9 mouse cellular contexts compared by ENCODE assay signal in genomic region chr13:112088312-112088771, GRCm38 (mm10).
DNase-seq lines count a peak whose midpoint lies in the region; ATAC-seq lines count a peak whose summit lies in the region.
"Had no signal": no experiment of that assay in that cellular context is flagged by ENCODE, and none has a peak within 500 bp of the region (broad histone marks: within the 10 kb centered on the region; RNA-seq: fewer than 3 reads in every experiment).

No protein-coding gene starts in this region.

- ATAC-seq in embryonic facial prominence, embryonic 15.5 days (ENCODE audit: insufficient number of reproducible peaks, low FRiP score, low TSS enrichment, low read depth): peak; percentile 34; the same call in 1 of the 2 replicates
- ATAC-seq in lung, embryonic 15.5 days (ENCODE audit: borderline replicate concordance, extremely low read depth, low FRiP score, low TSS enrichment): peak; percentile 91

- DNase-seq in adrenal gland, adult 8-10 months: peak; percentile 33
- no peak for DNase-seq in adrenal gland, postnatal 25 days
- DNase-seq in kidney, adult 9 months: peak; percentile 24
- DNase-seq in cerebellum, adult 9-10 months: no peak
- DNase-seq in cerebellum, postnatal 25 days: no peak
- no peak for DNase-seq in left cerebral cortex, postnatal 10 days (ENCODE audit: extremely low spot score in 1 of 2, low spot score in 2 of 2)

- H3K27me3 ChIP-seq in embryonic facial prominence, embryonic 15.5 days: no peaks in the 10 kb centered on the region
- H3K27me3 ChIP-seq in lung, embryonic 15.5 days: no peaks in the 10 kb centered on the region
- H3K27me3 ChIP-seq: neural tube, embryonic 12.5 days had no signal

- WGBS in embryonic facial prominence, embryonic 15.5 days: 23% methylated on average over 5 of the region's 5 CpGs
- WGBS in lung, embryonic 15.5 days: 7% methylated on average over 5 of the region's 5 CpGs

- H3K4me2 ChIP-seq in embryonic facial prominence, embryonic 15.5 days (replicated peaks): no peak overlapping the region
- no peak overlapping the region for H3K4me2 ChIP-seq in lung, embryonic 15.5 days
- H3K4me2 ChIP-seq: neural tube, embryonic 12.5 days had no signal

- no peak overlapping the region for H3K27ac ChIP-seq in embryonic facial prominence, embryonic 15.5 days (replicated peaks)
- H3K27ac ChIP-seq in lung, embryonic 15.5 days: peak overlapping the region; percentile 87
- H3K27ac ChIP-seq: neural tube, embryonic 12.5 days had no signal

- intact Hi-C loops in left cerebral cortex, postnatal 10 days (cut with DNase I): no loop called here

- H3K36me3 ChIP-seq in embryonic facial prominence, embryonic 15.5 days: no peaks in the 10 kb centered on the region
- no peaks in the 10 kb centered on the region for H3K36me3 ChIP-seq in lung, embryonic 15.5 days
- H3K36me3 ChIP-seq: neural tube, embryonic 12.5 days had no signal

- H3K9me3 ChIP-seq in embryonic facial prominence, embryonic 15.5 days (replicated peaks): no peaks in the 10 kb centered on the region
- no peaks in the 10 kb centered on the region for H3K9me3 ChIP-seq in lung, embryonic 15.5 days
- H3K9me3 ChIP-seq: neural tube, embryonic 12.5 days had no signal

- H3K9ac ChIP-seq in embryonic facial prominence, embryonic 15.5 days: no peak overlapping the region
- H3K9ac ChIP-seq in lung, embryonic 15.5 days: no peak overlapping the region
- H3K9ac ChIP-seq: neural tube, embryonic 12.5 days had no signal

- no peak overlapping the region for H3K4me3 ChIP-seq in embryonic facial prominence, embryonic 15.5 days (replicated peaks)
- no peak overlapping the region for H3K4me3 ChIP-seq in lung, embryonic 15.5 days
- H3K4me3 ChIP-seq: neural tube, embryonic 12.5 days had no signal

- peaks cover 16% of the 10 kb centered on the region; the same call in 1 of the 2 replicates for H3K4me1 ChIP-seq in embryonic facial prominence, embryonic 15.5 days
- H3K4me1 ChIP-seq in lung, embryonic 15.5 days: peaks cover 56% of the 10 kb centered on the region

Comparison
In these comparisons a context has a peak if more than half of its experiments do, and no peak if none do; other contexts are left out.
1. DNase-seq: peak in adrenal gland, adult 8-10 months (single experiment) and kidney, adult 9 months (single experiment); none in adrenal gland, postnatal 25 days (single experiment), cerebellum, adult 9-10 months (single experiment), cerebellum, postnatal 25 days (0 of 2) and left cerebral cortex, postnatal 10 days (0 of 2).